Mouse (Mus musculus) right cerebral cortex, adult 2 months (tissue): ENCODE data around the gene Bcl2l15.

Experiments used
- DNase-seq, 2 experiments: peaks; one replicate each; pipeline ENCODE4 v3.0.0; 2021 to 2022; ENCODE audit warnings: low spot score in 2 of 2

The Bcl2l15 gene

DNA sequence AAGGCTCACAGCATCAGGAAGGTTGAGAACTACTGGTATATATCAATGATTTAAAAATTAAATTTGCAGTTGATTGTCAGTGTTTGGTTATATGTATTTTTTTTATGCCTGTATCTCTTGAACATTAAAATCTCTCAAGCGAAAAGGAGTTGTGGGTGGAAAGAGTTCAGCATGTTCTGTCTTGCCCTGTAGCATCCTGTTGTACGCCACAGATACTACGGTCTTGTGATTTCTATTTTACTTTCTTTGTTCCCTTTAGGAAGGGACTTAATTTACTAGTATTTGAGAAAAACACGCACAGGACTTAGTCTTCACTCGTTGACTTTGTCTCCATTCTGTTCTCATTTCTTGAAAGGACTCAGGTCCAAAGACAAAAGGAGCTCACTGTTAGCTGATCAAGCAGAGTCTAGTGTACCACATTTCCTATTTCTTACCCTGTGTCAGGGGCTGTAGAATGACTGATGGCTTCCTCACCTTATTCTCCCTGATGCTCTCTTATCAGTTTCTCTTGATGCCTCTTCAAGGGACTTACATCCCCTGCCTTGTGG lies 35.1 kb downstream of the Bcl2l15 start:
- DNase-seq, result no peak

DNA sequence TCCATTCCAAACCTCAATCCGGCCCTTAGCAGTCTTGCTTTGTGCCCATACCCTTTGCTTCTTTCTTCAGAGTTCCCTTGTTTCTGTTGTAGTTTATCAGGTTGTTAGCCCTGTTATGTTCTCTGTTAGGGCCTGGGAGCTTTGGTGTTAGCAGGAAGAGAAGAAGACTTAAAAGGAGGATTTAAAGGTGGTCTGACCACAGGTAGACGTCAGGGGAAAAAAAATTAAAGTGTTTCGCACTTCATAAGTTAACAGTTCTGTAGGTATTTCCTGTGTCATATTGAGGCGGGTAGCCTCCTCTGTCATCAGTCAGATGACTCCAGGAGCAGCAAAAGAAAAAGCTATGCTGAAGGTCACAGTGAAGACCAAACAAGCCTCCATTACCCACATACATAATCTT lies 35.6 kb downstream of the Bcl2l15 start:
- DNase-seq, result no peak

DNA sequence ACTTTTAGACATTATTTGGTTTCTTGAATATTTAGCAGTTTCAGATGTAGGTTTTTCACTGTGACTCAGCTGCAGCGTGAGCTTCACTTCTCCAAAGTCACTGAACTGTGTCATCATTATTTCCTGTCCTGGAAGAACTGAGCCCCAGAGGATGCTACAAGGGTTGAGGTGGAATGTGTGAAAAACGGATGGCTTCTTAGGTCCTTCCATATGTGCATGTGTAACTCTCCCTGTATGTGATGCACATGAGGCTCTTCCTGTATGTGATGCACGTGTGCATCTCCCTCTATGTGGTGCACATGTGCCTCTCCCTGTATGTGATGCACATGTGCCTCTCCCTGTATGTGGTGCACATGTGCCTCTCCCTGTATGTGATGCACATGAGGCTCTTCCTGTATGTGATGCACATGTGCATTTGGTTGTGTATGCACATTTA lies 40.3 kb downstream of the Bcl2l15 start:
- DNase-seq, result no peak

DNA sequence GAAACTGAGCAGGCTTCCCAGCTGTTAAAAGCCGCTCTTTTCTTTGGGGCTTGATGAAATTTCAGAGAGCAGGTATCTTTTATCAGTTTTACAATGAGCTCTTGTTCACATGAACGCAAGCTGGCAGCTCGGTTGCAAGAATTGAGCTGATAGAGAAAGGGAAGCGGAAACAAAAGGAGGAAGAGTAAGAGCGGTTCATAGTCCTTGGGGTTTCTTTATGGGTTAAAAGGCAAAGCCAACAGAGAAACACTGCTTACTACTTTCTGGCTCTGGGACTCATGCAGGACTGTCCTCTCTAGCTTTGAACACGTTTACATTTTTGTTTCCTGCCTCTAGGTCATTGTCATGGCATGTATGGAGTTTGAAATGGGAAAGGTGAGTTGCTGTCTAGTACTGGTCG lies 41.9 kb downstream of the Bcl2l15 start:
- DNase-seq, result no peak

DNA sequence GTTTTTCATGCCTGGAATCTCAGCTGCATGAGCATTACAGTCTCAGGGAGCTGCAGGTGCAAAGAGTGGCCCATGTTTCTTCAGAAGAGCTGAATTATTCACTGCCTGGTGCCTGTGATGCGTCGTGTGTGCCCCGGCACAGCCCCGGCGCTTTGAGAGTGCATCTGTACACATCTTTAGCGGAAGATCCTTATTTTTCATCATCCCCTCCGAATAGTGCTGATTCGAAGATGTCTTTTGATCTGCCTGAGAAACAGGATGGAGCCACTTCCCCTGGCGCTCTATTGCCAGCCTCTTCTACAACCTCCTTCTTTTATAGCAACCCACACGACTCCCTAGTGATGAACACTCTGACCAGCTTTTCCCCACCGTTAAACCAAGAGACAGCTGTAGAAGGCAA lies 53.5 kb downstream of the Bcl2l15 start:
- DNase-seq, result peak in 1 of 2 experiments; percentile 7

DNA sequence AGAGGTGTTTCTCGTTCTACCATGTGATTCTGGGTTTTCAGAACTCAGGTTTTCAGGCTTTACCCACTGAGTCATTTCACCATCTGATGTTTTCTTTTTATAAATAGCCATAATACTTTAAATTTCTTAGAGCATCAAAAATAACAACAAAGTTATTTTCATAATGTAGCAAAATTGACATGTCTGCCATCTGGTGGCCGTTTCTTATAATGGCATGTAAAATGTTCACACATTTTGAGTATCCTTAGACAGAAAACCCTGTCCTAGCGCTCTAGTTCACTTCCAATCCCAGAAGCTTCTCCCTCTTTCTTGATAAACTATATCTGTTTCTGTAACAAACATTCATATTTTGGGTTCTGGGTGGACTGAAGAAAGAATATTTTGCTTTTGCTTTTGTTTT lies 55.2 kb downstream of the Bcl2l15 start:
- peak; percentile 45 to 65 for DNase-seq

DNA sequence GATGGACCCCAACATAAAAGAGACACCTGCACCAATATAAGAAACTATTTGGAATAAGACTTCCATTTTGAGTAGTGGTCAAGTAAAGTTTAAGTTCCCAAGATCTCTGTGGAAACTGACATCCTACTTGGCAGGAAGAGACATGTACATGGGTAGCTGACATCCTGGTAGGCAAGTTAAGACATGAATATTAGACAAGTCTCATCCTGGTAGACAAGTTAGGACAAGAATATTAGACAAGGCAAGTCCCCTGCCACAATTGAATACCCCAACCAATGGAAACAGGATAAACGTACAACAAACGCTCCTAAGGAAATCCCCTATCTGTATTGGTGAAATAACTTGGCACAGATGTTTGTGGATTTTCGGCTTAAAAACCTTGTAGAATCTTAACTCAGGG lies 61.0 kb downstream of the Bcl2l15 start:
- no peak for DNase-seq
